Mouse (Mus musculus) brown adipose tissue, adult 24 weeks (tissue): ENCODE results near the gene Flad1. TPM values are rescaled to one million over a fixed set of nuclear protein-coding genes. Genes with fewer than 3 reads are reported as not detected.
A peak's percentile ranks its signal among the peaks of the same experiment; 100 is the strongest.

ENCODE experiments used
- H3K27ac ChIP-seq: fragments of 200-500 bp; replicated peaks from 2 replicates; pipeline ENCODE4 v1.5.1; 2012; ENCODE audit warnings: low read depth, mild to moderate bottlenecking, low read length
- H3K4me1 ChIP-seq: fragments of 200-500 bp; 2 replicates; pipeline ENCODE4 v1.6.1; 2012; ENCODE audit warnings: low read length, mixed read lengths; ENCODE audit not compliant: control insufficient read depth, insufficient read depth, insufficient read length
- H3K4me3 ChIP-seq: fragments of 200-500 bp; 2 replicates; pipeline ENCODE4 v1.5.1; 2012; ENCODE audit warnings: low read depth, mild to moderate bottlenecking, low read length, moderate library complexity; ENCODE audit not compliant: insufficient read depth
- polyA plus RNA-seq: library from polyadenylated mRNA; stranded (reverse); fragments of >200 nt; gene quantifications from 2 replicates; pipeline ENCODE4 v1.2.4, GENCODE M21; 2012; ENCODE audit not compliant: missing spikeins, insufficient read depth, insufficient read length

Gene Flad1
- 33.4 and 60.7 TPM in 2 replicates for polyA plus RNA-seq

DNA sequence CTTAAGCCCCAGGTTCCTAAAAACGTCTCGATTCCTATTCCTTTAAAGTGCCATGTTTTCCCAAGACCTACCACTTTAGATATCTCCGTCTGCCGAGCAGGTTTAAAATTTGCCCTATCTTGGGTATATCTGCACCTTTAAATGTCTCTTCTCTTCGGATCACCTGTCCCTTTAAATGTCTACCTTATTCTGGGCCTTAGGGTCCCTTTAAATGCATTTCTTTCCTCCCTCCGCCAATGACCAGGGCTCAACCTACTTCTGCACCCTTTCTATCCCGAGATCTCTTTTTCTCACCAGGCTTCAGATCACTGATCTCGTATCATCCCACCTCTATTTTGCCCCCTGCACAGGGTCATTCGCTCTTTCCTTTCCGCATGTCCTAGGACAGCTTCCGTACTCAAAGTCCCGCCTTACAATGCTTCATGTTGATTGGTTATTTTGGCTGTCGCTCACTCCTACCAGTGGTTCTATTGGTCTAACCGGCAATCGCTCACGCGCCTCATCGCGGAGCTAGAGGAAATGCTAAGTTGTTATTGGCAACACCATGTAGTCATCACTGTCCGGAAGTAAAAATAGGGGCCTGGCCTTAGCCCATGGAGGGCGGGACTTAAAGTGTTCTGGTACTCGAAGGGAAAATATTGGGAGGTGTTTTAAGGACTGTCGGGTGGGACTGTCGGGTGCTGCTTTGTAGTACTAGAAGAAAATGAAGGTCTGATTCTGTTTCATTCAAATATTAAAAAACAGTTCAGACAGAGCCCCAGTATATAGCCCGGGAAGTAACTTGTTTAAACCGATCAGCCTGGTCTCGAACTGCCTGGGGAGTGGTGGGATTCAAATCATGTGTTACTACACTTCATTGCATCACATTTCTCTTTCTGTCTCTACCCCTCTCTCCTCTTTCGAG lies at the start of gene Flad1:
TSS of gene Flad1 (minus strand) at position 381 of the 904 bp plus-strand sequence.
- peaks cover 8% of the 10 kb centered on the region; the same call in 1 of the 2 replicates for H3K4me1 ChIP-seq
- H3K4me3 ChIP-seq = peak within 1 kb of the TSS; percentile 79
- H3K27ac ChIP-seq = peak within 1 kb of the TSS; percentile 93

DNA sequence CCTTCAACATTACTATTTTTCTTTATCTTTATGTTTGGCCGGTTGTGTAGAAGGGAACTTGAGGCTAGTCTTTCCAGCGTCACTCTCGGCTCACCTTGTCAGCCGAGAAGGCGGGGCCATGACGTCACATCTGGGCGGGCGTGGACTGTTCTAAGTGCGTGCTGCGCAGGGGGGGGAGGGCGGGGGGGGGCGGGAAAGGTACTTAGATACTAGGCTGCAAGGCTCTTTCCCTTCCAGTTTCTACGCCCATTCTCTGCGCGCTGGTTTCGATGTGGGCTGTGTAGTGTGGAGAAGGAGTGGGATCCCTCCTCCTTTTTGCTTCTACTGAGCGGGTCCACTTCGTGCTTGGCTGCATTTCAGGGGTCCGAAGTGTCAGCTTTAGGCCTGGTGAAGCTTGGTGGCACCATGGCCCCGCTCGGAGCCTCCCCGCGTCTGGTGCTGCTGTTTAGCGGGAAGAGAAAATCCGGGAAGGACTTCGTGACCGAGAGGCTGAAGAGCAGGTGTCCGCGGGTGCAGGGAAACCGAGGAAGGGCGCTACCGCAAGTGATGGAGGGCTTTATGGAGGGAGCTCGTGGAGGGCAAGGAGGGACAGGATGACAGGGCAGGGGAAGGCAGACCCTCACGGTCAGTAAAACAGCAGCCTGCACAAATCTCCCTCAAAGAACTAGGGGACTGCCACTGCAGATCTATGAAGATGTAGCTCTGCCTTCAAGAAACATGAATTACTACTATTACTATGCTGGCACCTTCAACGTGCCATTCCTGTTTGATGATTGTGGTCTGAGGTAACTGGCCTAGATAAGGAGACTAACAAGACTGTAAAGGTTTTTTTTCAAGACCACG lies 47.5 kb upstream of the Flad1 start:
- no peaks in the 10 kb centered on the region; the same call in 1 of the 2 replicates for H3K4me1 ChIP-seq
- H3K27ac ChIP-seq = peak overlapping the region; percentile 65
- peak overlapping the region; percentile 81 for H3K4me3 ChIP-seq

DNA sequence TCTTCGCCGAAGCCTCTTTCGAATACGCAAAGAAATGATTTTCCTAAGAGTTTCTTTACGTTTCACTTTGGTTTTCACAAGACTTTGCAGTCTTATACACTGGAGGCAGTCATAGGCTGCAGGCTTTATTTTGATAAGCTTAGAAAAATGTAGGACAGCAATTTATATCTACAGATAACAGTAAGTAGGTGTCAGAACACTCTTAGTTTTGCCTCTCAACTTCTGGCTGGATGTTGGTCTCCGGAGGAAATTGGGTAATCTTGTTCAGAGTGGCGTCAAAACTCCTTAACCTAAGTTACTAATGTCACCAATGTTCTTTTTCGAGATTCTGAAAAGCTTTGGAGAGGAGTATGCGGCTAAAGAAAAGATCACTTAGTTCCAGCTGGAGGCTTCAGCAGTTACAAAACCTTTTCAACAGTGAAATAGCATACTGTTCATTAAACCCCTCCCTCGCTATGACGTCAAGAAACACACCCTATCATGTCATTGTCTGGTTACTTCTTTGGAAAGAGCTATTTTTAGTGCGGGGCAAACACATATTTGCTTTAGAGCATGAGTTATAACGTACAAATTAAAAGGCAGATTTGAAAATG lies 46.8 kb upstream of the Flad1 start:
- Histone ChIP-seq H3K27ac (peak overlapping the region; percentile 56), H3K4me1 (no peaks in the 10 kb centered on the region; the same call in 1 of the 2 replicates), H3K4me3 (0 out of 2 replicates have a peak overlapping the region, but pooled peaks have one; percentile 19)

DNA sequence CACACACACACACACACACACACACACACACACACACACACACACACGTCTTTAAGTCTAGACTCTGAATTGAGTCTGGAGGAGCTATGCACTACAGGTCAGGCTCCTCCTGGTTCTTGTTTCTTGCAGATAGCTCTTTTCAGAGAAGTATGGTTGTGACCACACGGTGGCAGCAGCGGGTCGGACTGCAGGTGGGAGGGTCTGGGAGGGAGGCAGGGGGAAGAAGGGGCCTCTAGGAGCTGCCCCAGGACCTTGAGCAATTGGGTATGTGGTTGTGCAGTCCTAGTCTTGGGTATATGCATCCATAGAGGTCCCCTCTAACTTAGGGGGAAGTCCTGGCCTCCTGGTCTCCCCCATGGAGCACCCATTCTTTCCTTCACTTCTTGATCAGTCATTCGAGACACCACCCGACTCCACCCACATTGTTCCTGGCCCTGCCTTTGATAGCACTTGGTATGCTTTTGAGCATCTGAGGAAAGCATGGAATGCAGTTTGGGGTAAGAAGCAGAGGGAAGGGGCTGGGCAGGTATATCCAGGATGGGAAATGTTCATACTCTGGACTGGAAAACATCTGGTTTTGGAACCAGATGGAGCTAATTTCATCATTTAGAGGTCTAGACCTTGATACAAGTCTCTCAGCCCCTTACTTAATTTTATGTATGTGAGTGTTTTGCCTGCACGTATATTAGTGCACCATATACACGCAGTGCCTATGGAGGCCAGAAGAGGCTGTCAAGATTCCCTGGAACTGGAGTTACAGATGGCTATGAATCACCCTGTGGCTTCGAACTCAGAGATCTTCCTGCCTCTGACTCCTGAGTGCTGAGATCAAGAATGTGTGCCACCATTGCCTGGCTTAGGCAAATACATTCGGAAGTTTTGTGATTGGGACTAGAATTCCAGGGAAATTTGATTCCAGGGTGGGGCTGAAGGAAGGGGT lies 45.3 kb upstream of the Flad1 start:
- Histone ChIP-seq H3K4me3 (no peak overlapping the region), H3K4me1 (no peaks in the 10 kb centered on the region; the same call in 1 of the 2 replicates), H3K27ac (no peak overlapping the region)

DNA sequence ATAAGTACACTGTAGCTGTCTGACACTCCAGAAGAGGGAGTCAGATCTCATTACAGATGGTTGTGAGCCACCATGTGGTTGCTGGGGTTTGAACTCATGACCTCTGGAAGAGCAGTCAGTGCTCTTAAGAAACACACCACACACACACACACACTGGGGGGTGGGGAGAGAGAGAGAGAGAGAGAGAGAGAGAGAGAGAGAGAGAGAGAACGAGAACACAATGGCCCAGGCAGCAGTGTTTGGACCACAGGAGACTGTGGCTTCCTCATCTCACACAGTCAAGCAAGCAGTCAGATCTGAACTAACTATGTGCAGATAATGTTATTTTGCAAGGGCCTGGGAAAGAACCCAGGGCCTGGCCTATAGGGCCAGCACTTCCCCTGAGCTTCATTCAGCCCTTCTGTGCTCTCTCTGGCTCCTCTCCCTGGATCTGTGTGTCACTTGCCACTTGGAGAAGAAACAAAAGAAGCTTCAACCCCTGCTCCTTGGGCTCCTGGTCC lies 44.2 kb upstream of the Flad1 start:
- no peak overlapping the region for H3K4me3 ChIP-seq
- H3K4me1 ChIP-seq = no peaks in the 10 kb centered on the region; the same call in 1 of the 2 replicates
- no peak overlapping the region for H3K27ac ChIP-seq

DNA sequence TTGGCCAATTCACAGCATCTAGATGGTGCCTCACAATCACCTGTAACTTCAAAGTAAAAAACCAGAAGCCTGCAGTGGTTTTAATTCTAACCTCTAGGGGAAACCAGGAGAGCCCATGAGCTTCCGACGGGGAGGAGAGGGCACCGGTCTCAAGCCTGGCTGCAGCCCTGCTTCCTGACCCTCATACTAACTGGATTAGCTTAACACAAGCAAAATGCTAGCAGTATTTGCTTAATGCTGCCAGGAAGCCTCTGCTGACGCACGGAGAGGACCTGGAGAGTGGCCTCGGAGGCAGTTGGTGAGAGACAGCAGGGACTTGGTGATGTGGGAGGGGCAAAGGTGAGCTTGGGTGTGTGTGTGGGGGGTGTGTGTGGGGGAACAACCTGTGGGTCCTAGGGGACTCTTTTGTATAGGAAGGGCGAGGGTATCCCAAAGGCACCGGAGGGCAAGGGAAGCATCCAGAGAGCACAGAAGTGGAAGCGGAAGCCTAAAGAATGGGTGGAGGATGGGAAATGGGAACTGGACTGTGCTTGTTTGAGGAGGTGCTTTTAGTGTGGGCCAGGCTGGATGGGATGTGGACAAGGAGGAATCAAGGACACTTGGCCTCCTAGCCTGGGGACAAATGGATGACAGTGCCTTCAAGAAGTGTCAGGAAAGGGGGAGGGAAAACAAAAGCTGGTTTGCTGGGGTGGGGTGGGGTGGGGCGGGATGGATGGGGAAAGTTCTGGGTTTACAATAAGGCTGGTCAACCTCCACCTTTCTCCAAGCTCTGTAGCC lies 42.9 kb upstream of the Flad1 start, which contains the start of gene Pmvk:
TSS of gene Pmvk (plus strand) at position 141 of the 777 bp plus-strand sequence.
- no peak within 1 kb of the TSS for H3K4me3 ChIP-seq

DNA sequence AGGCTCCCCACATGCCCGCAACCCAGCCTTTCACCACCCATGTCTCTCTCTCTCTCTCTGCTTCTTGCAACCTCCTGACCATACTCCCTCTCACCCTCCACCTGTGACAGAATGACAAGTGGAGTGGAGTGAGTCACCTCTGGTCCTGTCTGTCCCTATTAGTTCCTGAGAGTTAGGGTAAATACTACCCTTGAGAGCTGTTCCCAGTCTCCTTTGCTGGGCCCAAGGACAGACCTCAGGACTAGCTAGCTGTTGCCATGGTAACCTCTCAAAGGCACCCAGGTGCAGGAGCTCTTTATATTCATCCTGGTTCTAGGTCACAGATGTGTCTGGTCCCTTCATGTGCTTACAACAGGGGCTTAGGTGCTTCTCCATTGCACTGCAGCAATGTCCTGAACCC lies 40.2 kb upstream of the Flad1 start:
- Histone ChIP-seq H3K27ac (no peak overlapping the region), H3K4me3 (no peak overlapping the region), H3K4me1 (no peaks in the 10 kb centered on the region)

More for the DNA sequence above, 42.9 kb upstream of the Flad1 start, which contains the start of gene Pmvk:
- no peaks in the 10 kb centered on the region; the same call in 1 of the 2 replicates for H3K4me1 ChIP-seq
- H3K27ac ChIP-seq = no peak within 1 kb of the TSS

DNA sequence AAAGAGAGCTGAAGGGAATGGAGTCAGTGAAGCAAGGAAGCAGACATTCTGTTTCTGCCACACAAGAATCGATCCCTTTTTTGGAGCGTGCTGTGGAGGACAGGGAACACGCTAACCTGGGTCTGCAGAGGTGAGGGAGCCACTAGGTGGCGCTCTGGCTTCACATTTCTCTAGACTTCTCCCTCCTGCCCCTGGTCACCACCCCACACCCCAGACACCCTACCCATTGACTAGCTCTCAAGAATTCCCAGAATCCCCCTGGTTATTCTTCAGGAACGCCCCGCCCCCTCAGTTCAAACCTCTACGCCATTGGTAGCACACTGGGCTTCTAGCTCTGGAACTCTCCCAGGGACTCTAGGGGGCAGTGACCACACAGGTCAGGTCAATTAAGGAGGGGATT lies 37.9 kb upstream of the Flad1 start:
- H3K4me1 ChIP-seq = no peaks in the 10 kb centered on the region
- no peak overlapping the region for H3K4me3 ChIP-seq
- H3K27ac ChIP-seq = no peak overlapping the region

DNA sequence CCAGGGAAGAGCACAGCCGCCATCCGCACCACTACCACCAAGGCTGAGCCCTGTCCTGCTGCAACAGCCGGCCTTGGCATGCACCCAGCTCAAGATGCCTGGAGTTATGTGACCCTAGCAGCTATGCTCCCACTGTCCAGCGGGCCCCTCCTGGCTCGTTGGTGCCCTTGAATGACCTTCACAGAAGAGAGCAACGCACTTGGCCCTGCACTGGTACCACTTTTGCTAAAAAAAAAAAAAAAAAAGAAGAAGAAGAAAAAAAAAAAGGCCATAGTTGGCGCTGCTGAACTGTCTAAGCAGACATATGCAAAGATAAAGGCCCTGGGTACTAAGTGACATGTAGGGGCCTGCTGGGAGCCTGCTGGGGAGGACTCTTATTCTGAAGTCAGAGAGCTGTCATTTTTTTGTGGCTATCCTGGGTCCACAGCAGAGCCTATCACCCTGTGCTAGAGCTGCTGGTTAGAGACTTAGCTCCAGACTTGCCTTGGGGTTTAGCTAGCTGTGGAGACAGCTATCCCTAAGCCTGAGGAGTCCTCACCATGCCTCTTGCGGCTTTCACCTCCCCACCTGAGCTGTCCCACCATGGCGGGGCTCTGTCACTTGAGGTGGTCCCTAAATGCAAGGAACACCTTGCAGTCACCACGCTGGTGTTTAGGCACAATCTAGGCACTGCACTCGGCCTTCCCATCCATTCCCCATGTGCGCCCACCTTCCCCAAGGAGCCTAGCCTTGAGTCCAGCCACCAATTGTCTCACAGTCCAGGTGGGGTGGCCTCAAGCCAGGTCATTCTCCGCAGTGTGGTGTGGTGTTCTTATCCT lies 37.3 kb upstream of the Flad1 start:
- Histone ChIP-seq H3K27ac (no peak overlapping the region), H3K4me3 (no peak overlapping the region), H3K4me1 (no peaks in the 10 kb centered on the region)

DNA sequence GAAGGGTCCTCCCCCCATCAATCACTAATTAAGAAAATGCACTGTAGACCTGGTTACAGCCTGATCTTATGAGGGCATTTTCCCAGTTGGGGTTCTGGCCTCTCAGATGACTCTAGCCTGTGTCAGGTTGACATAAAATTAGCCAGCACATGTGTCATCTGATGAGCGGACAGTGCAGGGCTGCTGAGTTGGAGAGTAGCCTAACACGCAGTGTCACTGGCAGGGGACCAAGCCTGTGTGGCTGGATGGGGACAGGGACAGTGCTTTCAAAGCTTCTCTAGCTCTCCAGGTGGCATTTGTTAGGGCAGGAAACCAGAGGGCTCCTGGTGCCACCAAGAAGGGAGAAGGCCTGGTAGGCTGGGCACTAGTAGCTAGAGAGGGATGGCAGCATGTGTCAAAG lies 29.0 kb upstream of the Flad1 start:
- no peak overlapping the region for H3K4me3 ChIP-seq
- no peak overlapping the region for H3K27ac ChIP-seq
- peaks cover 8% of the 10 kb centered on the region; the same call in 1 of the 2 replicates for H3K4me1 ChIP-seq

DNA sequence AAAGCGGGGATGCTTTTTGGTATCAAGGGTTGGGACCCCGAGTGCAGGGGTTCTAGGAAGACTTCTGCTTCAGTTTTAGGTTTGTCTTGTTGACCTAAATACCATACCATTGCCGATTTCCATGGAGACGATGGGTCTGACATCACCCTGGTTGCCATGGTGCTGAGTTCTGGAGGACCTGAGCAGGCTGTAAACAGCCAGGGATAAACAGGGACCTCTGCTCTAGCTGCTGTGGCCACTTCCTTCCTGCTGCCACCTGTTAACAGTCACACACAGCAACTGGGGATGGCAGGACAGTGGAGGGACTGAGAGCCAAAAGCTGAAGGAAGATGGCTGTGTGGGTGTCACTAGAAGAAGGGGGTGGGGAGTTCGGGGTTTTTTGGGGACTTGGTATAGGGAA lies 25.6 kb upstream of the Flad1 start:
- peaks cover 8% of the 10 kb centered on the region; the same call in 1 of the 2 replicates for H3K4me1 ChIP-seq
- H3K4me3 ChIP-seq = peak overlapping the region; percentile 75
- peak overlapping the region; percentile 76 for H3K27ac ChIP-seq
